Mouse (Mus musculus) C2C12 (cell line): ENCODE measurements around the gene Ramp2. TPM values are rescaled to one million over a fixed set of nuclear protein-coding genes. Genes with fewer than 3 reads are reported as not detected.
A peak's percentile ranks its signal among the peaks of the same experiment; 100 is the strongest.

Experiments
- H3K27me3 ChIP-seq: one replicate; pipeline ENCODE4 v1.6.1; 2011; ENCODE audit not compliant: control insufficient read depth, insufficient read depth, insufficient read length
- H3K36me3 ChIP-seq: one replicate; pipeline ENCODE4 v1.6.1; 2011; ENCODE audit not compliant: control insufficient read depth, insufficient read depth
- H3K4me3 ChIP-seq: one replicate; pipeline ENCODE4 v1.5.1; 2011; ENCODE audit warnings: mild to moderate bottlenecking, control low read depth; ENCODE audit not compliant: poor library complexity, insufficient read depth, severe bottlenecking
- H3K79me2 ChIP-seq: one replicate; pipeline ENCODE4 v1.6.1; 2011; ENCODE audit not compliant: control insufficient read depth, insufficient read depth
- H3K79me3 ChIP-seq: one replicate; pipeline ENCODE4 v1.6.1; 2011; ENCODE audit warnings: low read depth, control low read depth
- H3ac ChIP-seq: one replicate; pipeline ENCODE3; 2011; ENCODE audit warnings: low read depth; ENCODE audit not compliant: control insufficient read depth, insufficient read length
- CEBPB ChIP-seq: IDR thresholded peaks from one replicate; pipeline ENCODE4 v1.6.1; 2011; ENCODE audit warnings: low read depth, mild to moderate bottlenecking, control low read depth, moderate library complexity
- CTCF ChIP-seq: IDR thresholded peaks from one replicate; pipeline ENCODE4 v1.5.1; 2011; ENCODE audit not compliant: control insufficient read depth, insufficient read depth, insufficient read length
- FOSL1 ChIP-seq: IDR thresholded peaks from one replicate; pipeline ENCODE4 v1.8.0; 2011; ENCODE audit warnings: mild to moderate bottlenecking, low read length; ENCODE audit not compliant: poor library complexity, insufficient read depth, severe bottlenecking
- MAX ChIP-seq: IDR thresholded peaks from one replicate; pipeline ENCODE4 v1.6.1; 2011; ENCODE audit warnings: mild to moderate bottlenecking, control low read depth
- MYOD1 ChIP-seq: IDR thresholded peaks from one replicate; pipeline ENCODE4 v1.6.1; 2011; ENCODE audit warnings: low read depth; ENCODE audit not compliant: control insufficient read depth, insufficient read length
- MYOG ChIP-seq: IDR thresholded peaks from one replicate; pipeline ENCODE4 v1.6.1; 2011; ENCODE audit not compliant: control insufficient read depth, insufficient read length; ENCODE audit errors: extremely low read depth
- USF1 ChIP-seq: IDR thresholded peaks from one replicate; pipeline ENCODE4 v1.6.1; 2011; ENCODE audit warnings: low read depth, mild to moderate bottlenecking, control low read depth, moderate library complexity
- polyA plus RNA-seq: library from polyadenylated mRNA; unstranded; fragments of >200 nt; fragmentation: generic; extraction: Trizol; gene quantifications from one replicate; pipeline ENCODE4 v1.2.1, GENCODE M21; 2012; ENCODE audit warnings: missing spikeins

Gene Ramp2
- polyA plus RNA-seq, 1 experiment, result 0.66 TPM

- H3K79me2 ChIP-seq, result peaks cover 13% of the 10 kb centered on the region
- peak within 1 kb of the TSS; percentile 76 for H3K4me3 ChIP-seq
- no peaks in the 10 kb centered on the region for H3K27me3 ChIP-seq
- peaks cover under 1% of the 10 kb centered on the region for H3K36me3 ChIP-seq
- H3K79me3 ChIP-seq, result no peaks in the 10 kb centered on the region
- H3ac ChIP-seq, result peak within 1 kb of the TSS; percentile 82
- TF ChIP-seq MYOG, result no peak
- no peak for TF ChIP-seq FOSL1
- peak; percentile 75 for TF ChIP-seq MAX
- TF ChIP-seq CTCF, result no peak
These were observed 8.0 kb downstream of the Ramp2 start, which contains the start of gene Vps25 for GRCm38 (mm10) chr11:101253613-101254389. Gene Vps25 (plus strand): TSS chr11:101253707.

- TF ChIP-seq MYOD1 (no peak), MAX (no peak), CEBPB (no peak), FOSL1 (no peak), MYOG (no peak), CTCF (no peak), USF1 (no peak)
- Histone ChIP-seq H3K4me3 (no peak overlapping the region), H3K36me3 (peaks cover 4% of the 10 kb centered on the region), H3K79me2 (peaks cover 13% of the 10 kb centered on the region), H3K79me3 (no peaks in the 10 kb centered on the region), H3ac (no peak overlapping the region), H3K27me3 (peaks cover 6% of the 10 kb centered on the region)
These were observed 10.3 kb downstream of the Ramp2 start for GRCm38 (mm10) chr11:101255826-101256775.

- H3K27me3 ChIP-seq, result peaks cover 35% of the 10 kb centered on the region
- peaks cover 4% of the 10 kb centered on the region for H3K36me3 ChIP-seq
- TF ChIP-seq MYOD1 (no peak), FOSL1 (no peak), CTCF (no peak)
- H3K4me3 ChIP-seq, result no peak overlapping the region
- H3K79me3 ChIP-seq, result no peaks in the 10 kb centered on the region
- H3ac ChIP-seq, result no peak overlapping the region
- peaks cover 5% of the 10 kb centered on the region for H3K79me2 ChIP-seq
These were observed 13.5 kb downstream of the Ramp2 start for GRCm38 (mm10) chr11:101259261-101259712.

- no peaks in the 10 kb centered on the region for H3K79me3 ChIP-seq
- peaks cover 42% of the 10 kb centered on the region for H3K27me3 ChIP-seq
- H3K79me2 ChIP-seq, result no peaks in the 10 kb centered on the region
- peaks cover 4% of the 10 kb centered on the region for H3K36me3 ChIP-seq
- TF ChIP-seq CEBPB, result no peak
- no peak for TF ChIP-seq FOSL1
- TF ChIP-seq USF1, result no peak
- TF ChIP-seq CTCF, result no peak
- TF ChIP-seq MAX, result no peak
- peak within 1 kb of the TSS; percentile 18 for H3ac ChIP-seq
- no peak within 1 kb of the TSS for H3K4me3 ChIP-seq
These were observed 14.4 kb downstream of the Ramp2 start, which contains the start of gene Wnk4 for GRCm38 (mm10) chr11:101259948-101260825. Gene Wnk4 (plus strand): TSS chr11:101260567.

GRCm38 (mm10) chr11:101260826-101261380, 15.1 kb downstream of the Ramp2 start:
- no peaks in the 10 kb centered on the region for H3K79me3 ChIP-seq
- H3K27me3 ChIP-seq, result peaks cover 45% of the 10 kb centered on the region
- no peak overlapping the region for H3K4me3 ChIP-seq
- H3K36me3 ChIP-seq, result peaks cover 4% of the 10 kb centered on the region
- TF ChIP-seq MYOD1 (no peak), FOSL1 (no peak), USF1 (no peak), CTCF (no peak), MAX (no peak), MYOG (no peak), CEBPB (no peak)
- H3ac ChIP-seq, result peak overlapping the region; percentile 4
- no peaks in the 10 kb centered on the region for H3K79me2 ChIP-seq
